Mouse (Mus musculus) bone marrow macrophage, adult 2 months (primary cell): ENCODE results near the gene Zfp423.

ENCODE experiments used
- CTCF ChIP-seq: IDR thresholded peaks from 2 replicates; pipeline ENCODE4 v1.5.1; 2012; ENCODE audit warnings: low read depth, mild to moderate bottlenecking, low read length, moderate library complexity
- POLR2A ChIP-seq: IDR thresholded peaks from 2 replicates; pipeline ENCODE4 v1.6.1; 2012; ENCODE audit warnings: mild to moderate bottlenecking, low read depth, low read length, borderline replicate concordance

DNA sequence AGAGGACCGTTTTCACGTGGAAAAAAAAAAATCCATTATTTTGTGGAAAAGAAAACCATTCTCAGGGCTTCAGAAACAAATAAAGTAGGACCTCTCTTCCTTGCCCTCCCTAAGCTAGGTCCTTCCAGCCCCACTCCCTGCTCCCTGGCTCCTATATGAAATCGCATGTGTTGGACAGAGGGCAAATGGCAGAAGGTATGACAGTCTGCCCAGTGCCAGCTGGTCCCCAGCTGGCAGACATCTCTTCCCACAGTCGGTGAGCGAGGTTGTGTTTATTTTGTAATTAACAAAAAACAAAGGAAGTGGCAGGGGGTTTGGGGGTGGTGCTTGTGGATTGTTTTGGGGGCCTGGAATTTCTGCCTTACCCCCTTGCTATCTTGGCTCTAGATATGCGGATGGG lies 339.2 kb downstream of the Zfp423 start:
- TF ChIP-seq CTCF (no peak), POLR2A (no peak)
